Mouse (Mus musculus) E14TG2a.4 (cell line): ENCODE results near the gene Frmd5.

Source experiments
- CTCF ChIP-seq: conservative IDR thresholded peaks from 2 replicates; pipeline ENCODE4 v1.5.1; 2014; ENCODE audit warnings: low read length
- NANOG ChIP-seq: IDR thresholded peaks from 2 replicates; pipeline ENCODE4 v1.6.1; 2014; ENCODE audit warnings: borderline replicate concordance, low read length, mixed read lengths
- POU5F1 ChIP-seq: IDR thresholded peaks from 2 replicates; pipeline ENCODE4 v1.6.1; 2014; ENCODE audit warnings: low read length, borderline replicate concordance

GRCm38 (mm10) chr2:121795995-121796394 lies 10.9 kb downstream of the Frmd5 start:
- TF ChIP-seq CTCF (no peak), NANOG (no peak), POU5F1 (no peak)
